Mouse (Mus musculus): Measurements from ENCODE around the gene Parp11.
"Not testable (repeated sequence)": the region's sequence is repeated elsewhere in the genome, so short reads cannot be mapped to it uniquely, and the experiment has no call there.

- not testable (repeated sequence) for TF ChIP-seq CTCF (IDR thresholded peaks at IDR 0.05; ENCODE audit: low read depth, low read length); POLR2A (IDR thresholded peaks at IDR 0.05; ENCODE audit: extremely low read depth, insufficient read depth, low read length)
These were observed 67.1 kb downstream of the Parp11 start for GRCm38 (mm10) chr6:127513776-127514175.

Measured in liver, adult 2 months (tissue).